Mouse (Mus musculus) liver, adult 2 months (tissue): Measurements from ENCODE around the gene Arl15. TPM values are rescaled to one million over a fixed set of nuclear protein-coding genes. Genes with fewer than 3 reads are reported as not detected.

Experiments used
- DNase-seq: peaks from one replicate; pipeline ENCODE4 v3.0.0-alpha.2; 2011; ENCODE audit warnings: low read depth, low spot score; ENCODE audit errors: extremely low read depth
- H3K27ac ChIP-seq: fragments of 200-500 bp; replicated peaks from 2 replicates; pipeline ENCODE4 v1.5.1; 2012; ENCODE audit warnings: low read depth, mild to moderate bottlenecking, control low read depth, inconsistent platforms, low read length; ENCODE audit not compliant: insufficient read depth
- H3K27me3 ChIP-seq: fragments of 200-500 bp; 2 replicates; pipeline ENCODE4 v1.6.1; 2012; ENCODE audit warnings: mild to moderate bottlenecking, moderate library complexity, low read length, inconsistent platforms; ENCODE audit not compliant: control insufficient read depth, insufficient read depth
- H3K36me3 ChIP-seq: fragments of 200-500 bp; 2 replicates; pipeline ENCODE4 v1.6.1; 2012; ENCODE audit warnings: low read length, inconsistent platforms; ENCODE audit not compliant: control insufficient read depth, insufficient read depth
- H3K4me1 ChIP-seq: fragments of 200-500 bp; 2 replicates; pipeline ENCODE4 v1.6.1; 2011; ENCODE audit warnings: low read length; ENCODE audit not compliant: control insufficient read depth, insufficient read depth
- H3K4me3 ChIP-seq: fragments of 200-500 bp; 2 replicates; pipeline ENCODE4 v1.5.1; 2011; ENCODE audit warnings: low read depth, mild to moderate bottlenecking, control low read depth, low read length, moderate library complexity; ENCODE audit not compliant: insufficient read depth
- H3K79me2 ChIP-seq: fragments of 200-500 bp; 2 replicates; pipeline ENCODE4 v1.6.1; 2012; ENCODE audit warnings: inconsistent platforms, mild to moderate bottlenecking, low read length, moderate library complexity; ENCODE audit not compliant: control insufficient read depth, insufficient read depth
- H3K9ac ChIP-seq: fragments of 200-500 bp; 2 replicates; pipeline ENCODE4 v1.6.1; 2012; ENCODE audit warnings: low read depth, mild to moderate bottlenecking, control low read depth, inconsistent platforms, low read length
- CTCF ChIP-seq: fragments of 200-500 bp; IDR thresholded peaks from 2 replicates; pipeline ENCODE4 v1.5.1; 2011; ENCODE audit warnings: low read depth, low read length, control low read depth
- POLR2A ChIP-seq: fragments of 200-500 bp; IDR thresholded peaks from 2 replicates; pipeline ENCODE4 v1.6.1; 2011; ENCODE audit warnings: low read length, control low read depth; ENCODE audit not compliant: insufficient read depth; ENCODE audit errors: extremely low read depth
- WGBS: fragments of 180-500 bp; shearing (Covaris S2); methylation state at CpG from one replicate; pipeline ENCODE4 v1.1.7; 2018; 5-methylcytosine and 5-hydroxymethylcytosine counted together
- polyA plus RNA-seq: library from polyadenylated mRNA; depleted of rRNA; stranded (reverse); fragments of >200 nt; gene quantifications from 2 replicates; pipeline ENCODE4 v1.2.3, GENCODE M21; 2012
- total RNA-seq: library from RNA; depleted of rRNA; stranded (reverse); fragments of >200 nt; gene quantifications from 2 replicates; pipeline ENCODE4 v1.2.3, GENCODE M21; 2014

Gene Arl15
- total and polyA plus RNA-seq, 2 experiments = 1.9 to 6.5 TPM

- 87% methylated on average over 7 of the region's 7 CpGs for WGBS
- H3K36me3 ChIP-seq = no peaks in the 10 kb centered on the region; the same call in 1 of the 2 replicates
- H3K27me3 ChIP-seq = no peaks in the 10 kb centered on the region
- no peak overlapping the region for H3K27ac ChIP-seq
- no peaks in the 10 kb centered on the region for H3K4me1 ChIP-seq
- H3K9ac ChIP-seq = no peak overlapping the region
- H3K4me3 ChIP-seq = no peak overlapping the region
- DNase-seq = no peak
- no peak for TF ChIP-seq CTCF
- TF ChIP-seq POLR2A = no peak
- no peaks in the 10 kb centered on the region for H3K79me2 ChIP-seq
Observed at GRCm38 (mm10) chr13:114106083-114106482, 311.8 kb downstream of the Arl15 start.

- no peak overlapping the region for H3K27ac ChIP-seq
- no peaks in the 10 kb centered on the region for H3K4me1 ChIP-seq
- H3K79me2 ChIP-seq = no peaks in the 10 kb centered on the region
- H3K36me3 ChIP-seq = no peaks in the 10 kb centered on the region; the same call in 1 of the 2 replicates
- no peak for TF ChIP-seq POLR2A
- TF ChIP-seq CTCF = no peak
- WGBS = 92% methylated on average over 7 of the region's 7 CpGs
- no peak overlapping the region for H3K9ac ChIP-seq
- H3K4me3 ChIP-seq = no peak overlapping the region
- no peaks in the 10 kb centered on the region for H3K27me3 ChIP-seq
- no peak for DNase-seq
Observed at GRCm38 (mm10) chr13:114107499-114107898, 313.2 kb downstream of the Arl15 start.

- 86% methylated on average over 10 of the region's 10 CpGs for WGBS
- no peak for DNase-seq
- H3K27me3 ChIP-seq = no peaks in the 10 kb centered on the region
Observed at GRCm38 (mm10) chr13:114109441-114109840, 315.1 kb downstream of the Arl15 start.

GRCm38 (mm10) chr13:114109845-114110244 lies 315.5 kb downstream of the Arl15 start:
- Histone ChIP-seq H3K36me3 (no peaks in the 10 kb centered on the region; the same call in 1 of the 2 replicates), H3K27me3 (no peaks in the 10 kb centered on the region), H3K4me3 (no peak overlapping the region), H3K27ac (no peak overlapping the region), H3K9ac (no peak overlapping the region), H3K4me1 (no peaks in the 10 kb centered on the region), H3K79me2 (no peaks in the 10 kb centered on the region)
- TF ChIP-seq CTCF (no peak), POLR2A (no peak)
- DNase-seq = no peak
- 79% methylated on average over 4 of the region's 4 CpGs for WGBS

More at GRCm38 (mm10) chr13:114109441-114109840, 315.1 kb downstream of the Arl15 start:
- Histone ChIP-seq H3K27ac (no peak overlapping the region), H3K36me3 (no peaks in the 10 kb centered on the region), H3K4me1 (no peaks in the 10 kb centered on the region), H3K9ac (no peak overlapping the region), H3K79me2 (no peaks in the 10 kb centered on the region), H3K4me3 (no peak overlapping the region)
- no peak for TF ChIP-seq CTCF
- TF ChIP-seq POLR2A = no peak

- Histone ChIP-seq H3K79me2 (no peaks in the 10 kb centered on the region), H3K4me1 (no peaks in the 10 kb centered on the region), H3K4me3 (no peak overlapping the region), H3K27ac (no peak overlapping the region), H3K36me3 (peaks cover 1% of the 10 kb centered on the region; the same call in 1 of the 2 replicates), H3K27me3 (no peaks in the 10 kb centered on the region), H3K9ac (no peak overlapping the region)
- TF ChIP-seq POLR2A (no peak), CTCF (no peak)
- WGBS = 85% methylated on average over 2 of the region's 2 CpGs
- DNase-seq = no peak
Observed at GRCm38 (mm10) chr13:114113516-114113915, 319.2 kb downstream of the Arl15 start.

- Histone ChIP-seq H3K27me3 (no peaks in the 10 kb centered on the region), H3K9ac (no peak overlapping the region), H3K4me1 (no peaks in the 10 kb centered on the region), H3K27ac (no peak overlapping the region), H3K36me3 (peaks cover 3% of the 10 kb centered on the region; the same call in 1 of the 2 replicates), H3K79me2 (no peaks in the 10 kb centered on the region), H3K4me3 (no peak overlapping the region)
- TF ChIP-seq POLR2A (no peak), CTCF (no peak)
- 97% methylated on average over 12 of the region's 12 CpGs for WGBS
- DNase-seq = no peak
Observed at GRCm38 (mm10) chr13:114114586-114114985, 320.3 kb downstream of the Arl15 start.
